Mouse (Mus musculus) liver, embryonic 13.5 days (tissue): ENCODE measurements around the gene Topbp1. TPM values are rescaled to one million over a fixed set of nuclear protein-coding genes. Genes with fewer than 3 reads are reported as not detected.

Experiments used
- ATAC-seq: fragments of 200-750 bp; cut with Nextera tagmentation; 2 replicates; pipeline ENCODE4 v1.8.0; 2017; ENCODE audit warnings: low read depth, mild to moderate bottlenecking, moderate number of reproducible peaks, moderate library complexity
- DNase-seq: peaks from one replicate; pipeline ENCODE4 v3.0.0; 2022
- H3K27ac ChIP-seq: fragments of 300-500 bp; sonication (generic); 2 replicates; pipeline ENCODE4 v1.5.1; 2015; ENCODE audit warnings: moderate library complexity, mild to moderate bottlenecking, inconsistent platforms
- H3K27me3 ChIP-seq: fragments of 300-500 bp; sonication (generic); 2 replicates; pipeline ENCODE4 v1.6.1; 2015; ENCODE audit warnings: mild to moderate bottlenecking, inconsistent platforms
- H3K36me3 ChIP-seq: fragments of 300-500 bp; sonication (generic); 2 replicates; pipeline ENCODE4 v1.6.1; 2015; ENCODE audit warnings: mild to moderate bottlenecking, inconsistent platforms
- H3K4me1 ChIP-seq: fragments of 300-500 bp; sonication (generic); replicated peaks from 2 replicates; pipeline ENCODE4 v1.6.1; 2015; ENCODE audit warnings: inconsistent platforms
- H3K4me2 ChIP-seq: fragments of 300-500 bp; sonication (generic); 2 replicates; pipeline ENCODE4 v1.6.1; 2015; ENCODE audit warnings: inconsistent platforms, mild to moderate bottlenecking, moderate library complexity
- H3K4me3 ChIP-seq: fragments of 300-500 bp; sonication (generic); replicated peaks from 2 replicates; pipeline ENCODE4 v1.5.1; 2015; ENCODE audit warnings: mild to moderate bottlenecking, inconsistent platforms
- H3K9ac ChIP-seq: fragments of 300-500 bp; sonication (generic); 2 replicates; pipeline ENCODE4 v1.6.1; 2015; ENCODE audit warnings: mild to moderate bottlenecking, inconsistent platforms
- H3K9me3 ChIP-seq: fragments of 300-500 bp; sonication (generic); replicated peaks from 2 replicates; pipeline ENCODE4 v1.6.1; 2016; ENCODE audit warnings: inconsistent platforms
- WGBS: fragments of 180-500 bp; shearing (Covaris S2); methylation state at CpG from one replicate; pipeline ENCODE4 v1.1.7; 2015; ENCODE audit not compliant: insufficient replicate concordance; 5-methylcytosine and 5-hydroxymethylcytosine counted together
- polyA plus RNA-seq: library from polyadenylated mRNA; unstranded; fragments of >200 nt; fragmentation: Nextera tagmentation; extraction: Ambion mirVana; gene quantifications from 2 replicates; pipeline ENCODE4 v1.2.1, GENCODE M21; 2015

Gene Topbp1
- polyA plus RNA-seq, 1 experiment from 2014 or later: 44.7 TPM

DNA sequence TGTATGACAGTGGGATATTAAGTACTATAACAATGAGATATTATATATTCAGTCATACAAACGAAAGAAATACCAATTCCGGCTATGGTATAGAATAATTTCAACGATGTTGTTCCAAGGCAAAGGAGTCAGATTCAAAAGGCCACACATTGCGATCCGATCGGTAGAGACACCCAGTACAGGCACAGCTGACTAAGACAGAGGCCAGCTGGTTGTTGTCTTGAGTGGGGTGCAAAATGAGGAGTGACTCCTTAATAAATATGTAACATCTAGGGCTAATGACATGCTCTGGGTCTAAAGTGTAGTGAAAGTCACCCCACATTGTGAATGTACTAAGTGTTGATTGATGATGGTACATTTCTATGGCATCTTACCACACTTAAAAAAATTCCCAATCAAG lies 84.2 kb downstream of the Topbp1 start:
- no peak for ATAC-seq

DNA sequence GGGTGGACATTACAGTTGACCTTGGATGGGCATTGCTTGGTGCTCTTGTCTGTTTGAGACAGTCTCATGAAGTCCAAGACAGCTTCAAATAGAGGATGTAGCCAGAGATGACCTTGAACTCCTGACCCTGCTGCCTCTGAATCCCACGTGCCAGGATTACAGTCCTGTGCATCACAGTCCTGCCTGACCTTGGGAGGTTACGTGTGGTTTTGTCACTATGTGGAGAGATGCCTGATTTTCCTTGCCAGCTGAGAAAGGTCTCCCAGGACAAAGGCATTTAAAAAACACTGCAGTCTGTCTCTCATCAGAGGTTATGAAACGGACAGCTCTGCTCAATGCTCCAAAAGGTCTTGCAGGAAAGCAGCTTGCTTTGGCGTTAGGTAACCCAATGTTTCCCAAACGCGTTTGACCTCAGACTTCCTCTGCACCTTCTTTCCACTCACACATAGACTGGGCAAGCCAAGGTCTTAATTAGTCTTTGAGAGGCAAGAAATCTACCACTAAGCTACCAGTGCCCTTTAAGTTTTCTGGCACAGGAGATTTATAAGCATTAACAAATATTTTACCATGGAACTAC lies 86.9 kb downstream of the Topbp1 start:
- H3K4me1 ChIP-seq: no peaks in the 10 kb centered on the region
- H3K9me3 ChIP-seq: no peaks in the 10 kb centered on the region
- H3K4me3 ChIP-seq: no peak overlapping the region
- DNase-seq: no peak
- H3K9ac ChIP-seq: no peak overlapping the region
- H3K36me3 ChIP-seq: no peaks in the 10 kb centered on the region
- H3K27me3 ChIP-seq: no peaks in the 10 kb centered on the region
- ATAC-seq: no peak
- 58% methylated on average over 6 of the region's 6 CpGs for WGBS
- no peak overlapping the region for H3K4me2 ChIP-seq
- no peak overlapping the region for H3K27ac ChIP-seq

More for the DNA sequence above, 84.2 kb downstream of the Topbp1 start:
- H3K27ac ChIP-seq: no peak overlapping the region
- H3K9ac ChIP-seq: no peak overlapping the region
- H3K4me2 ChIP-seq: no peak overlapping the region
- 81% methylated on average over 6 of the region's 6 CpGs for WGBS
- no peaks in the 10 kb centered on the region for H3K9me3 ChIP-seq
- DNase-seq: no peak
- H3K36me3 ChIP-seq: no peaks in the 10 kb centered on the region
- no peak overlapping the region for H3K4me3 ChIP-seq
- H3K27me3 ChIP-seq: no peaks in the 10 kb centered on the region
- H3K4me1 ChIP-seq: no peaks in the 10 kb centered on the region

DNA sequence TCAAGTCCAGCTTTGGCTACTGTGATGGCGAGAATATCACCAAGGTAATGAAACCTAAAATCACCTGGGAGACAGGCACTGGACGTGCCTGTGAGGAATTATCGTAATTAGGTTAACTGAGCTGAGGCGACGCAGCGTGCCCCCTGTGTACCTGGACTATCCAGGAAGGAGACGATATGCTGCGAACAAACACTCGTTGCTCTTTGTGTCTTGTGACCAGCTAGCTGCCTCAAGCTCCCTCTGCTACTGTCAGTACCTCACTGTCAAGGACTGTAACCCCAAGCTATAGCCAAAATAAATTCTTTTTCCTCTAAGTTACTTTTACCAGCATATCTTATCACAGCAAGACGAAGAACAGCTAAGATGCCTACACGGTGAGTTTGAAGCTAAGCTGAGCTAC lies 88.2 kb downstream of the Topbp1 start:
- no peak overlapping the region for H3K27ac ChIP-seq
- H3K4me3 ChIP-seq: no peak overlapping the region
- no peak for DNase-seq
- no peak overlapping the region for H3K4me2 ChIP-seq
- H3K9ac ChIP-seq: no peak overlapping the region
- H3K36me3 ChIP-seq: no peaks in the 10 kb centered on the region
- no peaks in the 10 kb centered on the region for H3K9me3 ChIP-seq
- no peak for ATAC-seq
- WGBS: 77% methylated on average over 11 of the region's 11 CpGs
- no peaks in the 10 kb centered on the region for H3K4me1 ChIP-seq
- no peaks in the 10 kb centered on the region for H3K27me3 ChIP-seq

DNA sequence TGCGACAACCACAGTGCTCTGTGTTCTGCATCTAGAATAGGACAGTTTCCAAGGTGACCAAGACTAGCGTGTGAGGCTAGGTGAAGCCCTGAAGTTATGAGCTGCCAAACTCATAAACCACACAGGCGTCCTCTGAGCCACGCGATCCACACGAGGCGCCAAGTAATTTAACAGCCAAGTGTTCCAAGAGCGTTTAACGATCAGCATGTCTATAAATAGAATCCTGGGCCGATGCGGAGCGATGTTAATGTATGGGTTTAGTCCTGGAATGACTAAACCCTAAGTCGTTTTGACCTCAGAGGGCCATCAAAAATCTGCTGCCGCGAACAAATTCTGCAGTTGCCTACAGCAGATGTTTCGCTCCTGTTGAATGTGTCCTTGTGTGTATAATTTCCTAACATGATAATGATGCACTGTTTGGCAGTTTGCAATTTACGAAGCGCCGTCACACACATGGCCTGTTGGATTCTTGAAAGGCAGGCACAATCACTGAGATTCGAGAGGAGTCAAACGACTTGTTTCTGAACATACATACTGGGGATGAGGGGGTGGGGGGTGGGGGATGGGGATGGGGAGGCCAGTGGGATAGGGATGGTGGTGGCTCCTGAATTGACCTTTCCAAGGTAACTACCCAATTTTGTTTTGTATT lies 93.6 kb downstream of the Topbp1 start:
- Histone ChIP-seq H3K27me3 (no peaks in the 10 kb centered on the region), H3K4me2 (no peak overlapping the region), H3K4me3 (no peak overlapping the region), H3K4me1 (no peaks in the 10 kb centered on the region), H3K36me3 (no peaks in the 10 kb centered on the region), H3K9ac (no peak overlapping the region), H3K27ac (no peak overlapping the region), H3K9me3 (peaks cover 5% of the 10 kb centered on the region; the same call in 1 of the 2 replicates)
- no peak for ATAC-seq
- DNase-seq: no peak
- WGBS: 78% methylated on average over 21 of the region's 21 CpGs

Other genes starting within 250 kb of the Topbp1 start
- 0.12 and 0.18 TPM in 2 replicates for gene Rab6b, start 193.4 kb upstream of the Topbp1 start, polyA plus RNA-seq
- 23.1 and 23.5 TPM in 2 replicates for gene Srprb, start 103.1 kb upstream of the Topbp1 start, polyA plus RNA-seq
- 3.5 and 9.4 TPM in 2 replicates for gene Gm20425, start 74.9 kb upstream of the Topbp1 start, polyA plus RNA-seq
- 3,275 and 3,335 TPM in 2 replicates for gene Trf, start 74.8 kb upstream of the Topbp1 start, polyA plus RNA-seq
- gene 1300017J02Rik, start 133 bp upstream of the Topbp1 start, polyA plus RNA-seq: 40.7 and 41.2 TPM in 2 replicates
- 60.4 and 75.0 TPM in 2 replicates for gene Cdv3, start 60.6 kb downstream of the Topbp1 start, polyA plus RNA-seq
- gene Bfsp2, start 175.2 kb downstream of the Topbp1 start, polyA plus RNA-seq: 0.57 and 0.65 TPM in 2 replicates